Mouse (Mus musculus) adrenal gland (tissue): ENCODE results near the gene Nkapl.
"Not testable (repeated sequence)": the region's sequence is repeated elsewhere in the genome, so short reads cannot be mapped to it uniquely, and the experiment has no call there.

Source experiments
- intact Hi-C: fragments of 180-260 bp; cut with DNase I; formaldehyde crosslinking; loops from one replicate; pipeline ENCODE4 v1.15.1; 2025
- long read RNA-seq, 2 experiments: library from polyadenylated mRNA; unstranded; transcript quantifications; one replicate each; pipeline ENCODE4 v2.0.0; 2020; ENCODE audit warnings: borderline replicate concordance in 1 of 2; ENCODE audit not compliant: insufficient replicate concordance in 1 of 2

Gene Nkapl
- long read RNA-seq, experiment 1, partial matches to known transcripts: 0 of 2 reads
- long read RNA-seq, experiment 1, other reads (novel, unspliced or antisense): 0 of 2 reads
- long read RNA-seq, experiment 2, partial matches to known transcripts: 0 of 3 reads
- long read RNA-seq, experiment 2, other reads (novel, unspliced or antisense): 0 of 3 reads

DNA sequence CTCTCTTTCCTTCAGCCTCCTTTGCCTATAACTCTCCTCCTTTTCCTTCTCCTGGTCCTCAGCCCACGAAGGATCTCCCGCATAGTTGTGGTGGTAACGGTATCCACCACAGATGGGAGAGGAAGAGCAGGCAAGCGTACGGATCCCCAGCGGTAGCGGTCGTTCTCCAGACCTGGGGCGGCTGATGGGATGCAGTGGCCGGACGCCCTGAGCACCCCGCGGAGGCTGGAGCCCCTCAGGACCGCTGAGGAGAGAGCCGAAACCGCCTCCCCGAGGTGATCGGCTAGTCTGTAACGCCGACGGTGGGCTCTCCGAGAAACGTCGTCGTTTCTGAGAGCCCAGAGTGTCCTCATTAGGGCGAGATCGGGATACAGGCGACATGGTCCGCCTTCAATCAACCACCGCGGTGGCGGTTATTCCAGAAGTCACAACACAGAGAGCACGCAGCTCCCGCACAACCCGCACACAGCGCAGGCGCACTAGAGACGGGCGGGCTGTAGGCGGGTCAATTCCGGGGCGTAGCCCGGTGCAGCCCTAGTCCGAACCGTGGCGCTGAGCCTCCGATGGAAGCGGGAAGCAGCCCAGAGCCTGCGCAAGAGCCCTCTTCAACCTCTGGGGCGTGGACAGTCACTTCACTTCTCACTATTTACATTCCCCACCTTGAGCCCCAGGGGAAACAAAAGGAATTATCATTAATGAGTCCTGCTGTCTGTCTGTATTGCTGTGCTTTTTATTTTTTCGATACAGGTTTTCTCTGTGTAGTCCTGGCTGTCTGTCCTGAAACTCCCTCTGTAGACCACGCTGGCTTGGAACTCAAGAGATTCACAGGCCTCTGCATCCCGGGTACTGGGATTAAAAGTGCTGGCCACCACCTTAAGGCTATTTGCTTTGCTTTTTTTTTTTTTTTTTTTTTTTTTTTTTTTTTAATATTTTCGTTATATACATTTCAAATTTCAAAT is at the start of gene Nkapl:
Gene Nkapl, minus strand, starts transcription at position 449 of the 959 bp plus-strand sequence.
- intact Hi-C loops: no loop called here

DNA sequence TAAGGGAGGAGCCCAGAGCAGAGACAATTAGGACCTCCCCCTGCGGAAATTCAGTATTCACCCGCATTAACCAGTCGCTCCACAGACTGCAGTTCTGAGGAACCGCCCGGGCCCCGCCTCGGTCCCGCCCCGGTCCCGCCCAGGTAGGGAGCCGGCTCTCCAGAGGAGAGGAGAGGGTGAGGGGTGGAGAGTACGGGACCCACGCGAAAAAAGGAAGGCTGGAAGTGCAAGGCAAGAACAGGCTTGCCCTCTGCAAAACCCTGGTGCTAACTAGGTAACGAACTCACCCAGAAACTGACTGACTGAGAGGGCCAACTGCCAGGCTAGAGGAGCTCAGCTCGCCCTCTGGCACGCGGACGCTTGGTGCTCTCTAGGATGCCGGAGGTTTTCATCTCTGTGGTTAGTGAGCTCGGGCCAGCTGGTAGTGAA is 37.9 kb upstream of the Nkapl start:
- intact Hi-C loops: loop anchor here (5.0 kb wide), 1 partner anchor 144 kb away; the partner anchor contains the start of gene Zscan12

DNA sequence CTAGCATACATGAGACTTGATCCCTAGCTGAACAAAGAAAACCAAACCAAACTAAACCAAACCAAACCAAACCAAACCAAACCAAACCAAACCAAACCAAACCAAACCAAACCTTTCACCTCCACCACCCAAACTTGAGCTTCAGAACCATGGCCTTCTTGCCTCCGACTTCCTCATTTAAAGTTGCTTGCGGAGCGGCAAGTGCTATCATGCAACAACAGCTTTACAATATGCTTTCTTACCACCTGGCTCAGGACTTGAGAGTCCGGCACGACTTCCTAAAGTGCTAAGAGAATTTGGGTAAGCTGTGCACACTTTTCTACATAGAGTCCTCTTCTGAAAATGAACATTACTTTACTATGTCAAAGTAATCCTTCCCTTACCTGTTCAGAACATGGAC is 34.0 kb upstream of the Nkapl start:
- intact Hi-C loops: no loop called here

DNA sequence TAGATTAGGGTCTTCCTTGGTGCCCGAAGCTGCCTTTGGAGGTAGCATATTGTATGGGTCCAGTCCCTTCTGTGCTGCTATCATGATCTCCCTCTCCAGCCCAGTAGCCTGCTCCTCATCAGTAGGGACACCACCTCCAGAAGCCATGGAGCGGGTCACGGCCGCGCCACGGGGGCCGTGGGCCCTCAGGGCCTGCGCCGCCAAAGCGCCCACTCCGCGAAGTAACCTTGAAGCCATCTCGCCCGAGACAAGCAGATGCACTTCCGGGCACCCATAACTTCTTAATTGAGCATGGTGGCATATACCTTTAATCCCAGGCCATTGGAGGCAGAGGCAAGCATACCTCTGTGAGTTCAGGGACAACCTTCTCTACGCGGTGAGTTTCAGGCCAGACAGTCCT is 32.9 kb upstream of the Nkapl start, which contains the start of gene Gm11273:
Gene Gm11273, minus strand, starts transcription at position 237 of the 400 bp plus-strand sequence.
- intact Hi-C loops: not testable (repeated sequence)

DNA sequence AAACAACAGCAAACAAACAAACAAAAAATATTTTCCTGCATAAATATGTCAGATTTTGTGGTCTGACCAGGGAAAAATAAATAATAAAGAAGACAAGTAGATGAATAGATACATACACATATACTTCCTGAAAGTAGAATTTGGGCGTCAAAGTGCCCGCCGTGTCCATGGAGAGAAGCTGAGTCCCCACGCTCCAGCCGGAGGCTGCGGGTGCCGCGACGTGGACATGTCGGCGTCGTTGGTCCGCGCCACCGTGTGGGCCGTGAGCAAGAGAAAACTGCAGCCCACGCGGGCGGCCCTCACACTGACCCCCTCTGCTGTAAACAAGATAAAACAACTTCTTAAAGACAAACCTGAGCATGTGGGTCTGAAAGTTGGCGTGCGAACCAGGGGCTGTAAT is 26.8 kb upstream of the Nkapl start, which contains the start of gene AK157302:
Gene AK157302, plus strand, starts transcription at position 144 of the 400 bp plus-strand sequence.
- intact Hi-C loops: no loop called here

DNA sequence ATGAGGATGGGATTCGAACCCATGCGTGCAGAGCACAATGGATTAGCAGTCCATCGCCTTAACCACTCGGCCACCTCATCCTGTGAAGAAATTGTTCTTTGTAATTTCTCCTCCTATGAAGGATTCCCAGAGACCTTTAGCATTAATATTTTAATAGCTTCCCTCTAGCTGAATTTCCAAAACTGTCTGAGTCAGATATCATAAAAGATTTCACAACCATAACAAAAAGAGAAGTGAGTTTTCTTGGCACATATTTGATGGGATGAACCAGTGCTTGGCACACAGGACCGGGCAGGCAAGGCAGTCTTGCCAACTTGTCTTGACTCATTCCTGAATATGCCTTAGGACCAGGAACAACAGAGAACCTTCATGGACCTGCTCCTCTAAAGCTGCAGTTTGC is 24.5 kb upstream of the Nkapl start:
- intact Hi-C loops: no loop called here

DNA sequence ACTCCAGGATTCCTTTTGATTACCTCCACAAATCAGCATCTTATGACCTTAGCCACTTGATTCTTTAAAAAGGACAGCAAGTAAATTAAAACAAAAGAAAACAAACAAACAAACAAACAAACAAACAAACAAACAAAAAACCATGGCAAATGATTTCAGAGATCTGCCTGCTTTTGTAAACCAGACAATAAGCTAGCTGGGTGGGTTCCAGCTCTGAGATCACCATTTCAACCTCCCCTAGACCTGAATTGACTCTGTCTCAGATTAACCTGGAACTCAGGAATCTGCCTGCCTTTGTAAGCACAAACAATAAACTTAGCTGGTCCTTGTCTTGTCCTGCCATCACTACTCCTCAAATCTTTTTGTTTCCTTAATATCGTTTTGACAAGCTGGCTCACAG is 18.6 kb upstream of the Nkapl start:
- intact Hi-C loops: no loop called here

DNA sequence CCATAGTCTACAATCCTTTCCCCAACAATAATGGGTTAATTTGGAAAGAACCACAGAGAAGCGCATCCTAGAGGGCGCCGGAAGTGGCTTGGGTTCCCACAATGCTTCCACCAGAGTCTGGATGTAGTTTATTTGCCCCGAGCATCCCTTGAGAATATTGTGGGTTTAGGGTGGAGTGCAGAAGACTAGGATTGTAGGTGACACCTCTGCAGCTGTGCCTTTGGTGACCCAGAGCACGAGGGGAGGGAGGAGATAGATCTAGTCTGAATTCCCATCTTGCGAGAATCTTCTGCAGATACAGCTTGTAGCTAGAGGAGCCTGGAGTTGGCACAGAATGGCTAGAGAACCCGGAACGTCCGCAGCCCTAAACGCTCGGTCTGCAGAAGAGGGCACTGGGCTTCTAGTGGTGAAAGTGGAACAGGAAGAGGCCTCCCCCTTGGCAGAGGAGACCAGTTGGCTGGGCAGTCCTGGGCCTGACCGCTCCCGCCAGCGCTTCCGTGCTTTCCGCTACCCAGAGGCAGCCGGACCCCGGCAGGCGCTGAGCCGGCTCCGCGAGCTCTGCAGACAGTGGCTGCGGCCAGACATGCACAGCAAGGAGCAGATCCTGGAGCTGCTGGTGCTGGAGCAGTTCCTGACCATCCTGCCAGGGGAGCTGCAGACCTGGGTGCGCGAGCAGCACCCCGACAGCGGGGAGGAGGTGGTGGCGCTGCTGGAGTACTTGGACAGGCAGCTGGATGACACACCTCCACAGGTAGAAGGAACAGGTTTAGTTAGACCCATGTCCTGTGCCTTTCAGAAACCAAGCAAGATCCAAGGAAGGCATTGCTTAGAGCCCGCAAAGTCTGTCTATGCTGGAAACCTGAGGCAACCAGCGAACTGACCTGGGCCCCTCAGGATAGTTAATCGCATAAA is 10.7 kb upstream of the Nkapl start, which contains the start of the genes Zkscan4 and Gm10065:
Gene Zkscan4, plus strand, starts transcription at position 149 of the 912 bp plus-strand sequence.
Gene Gm10065, minus strand, starts transcription at position 683 of the 912 bp plus-strand sequence.
- intact Hi-C loops: loop anchor here (5.0 kb wide), 1 partner anchor 53 kb away; the partner anchor contains the start of gene Zkscan8

DNA sequence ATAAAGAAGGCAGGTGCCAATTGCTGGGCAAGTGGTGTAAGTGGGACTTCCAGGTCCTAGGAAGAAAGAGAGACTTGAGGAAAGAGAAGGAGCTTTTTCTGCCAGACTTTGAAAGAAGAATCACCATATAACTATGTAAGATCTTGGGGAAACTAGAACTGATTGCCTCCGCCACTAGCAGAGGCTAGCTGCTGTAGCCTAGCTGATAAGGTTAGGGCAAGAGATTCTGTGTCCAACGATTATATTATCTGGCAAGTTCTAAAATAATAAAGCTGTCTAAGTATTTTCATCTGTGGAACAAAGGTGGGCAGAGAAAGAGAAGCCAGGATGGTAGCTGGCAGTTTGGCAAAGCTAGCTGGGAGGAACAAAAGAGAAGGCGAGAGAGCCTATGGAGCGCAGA is 4.1 kb upstream of the Nkapl start:
- intact Hi-C loops: no loop called here

DNA sequence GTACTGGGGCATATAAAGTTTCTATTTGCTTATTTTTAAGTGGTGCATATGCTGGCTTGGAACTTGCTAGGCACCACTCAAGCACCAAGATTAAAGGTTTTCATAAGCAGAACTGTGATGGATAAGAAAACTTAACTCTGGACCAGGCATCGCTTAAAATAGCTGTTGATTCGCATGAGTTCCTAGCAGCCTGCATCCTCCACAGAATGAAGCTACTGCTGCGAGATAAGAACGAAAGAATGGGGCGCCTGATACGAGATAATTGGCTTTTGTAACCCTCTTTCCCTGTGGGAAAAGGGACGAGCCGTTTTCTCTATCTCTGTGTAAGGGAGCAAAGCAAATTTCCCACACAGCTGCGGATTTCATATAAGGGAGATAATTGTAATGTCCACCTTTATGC is 788 bp upstream of the Nkapl start:
- intact Hi-C loops: no loop called here

DNA sequence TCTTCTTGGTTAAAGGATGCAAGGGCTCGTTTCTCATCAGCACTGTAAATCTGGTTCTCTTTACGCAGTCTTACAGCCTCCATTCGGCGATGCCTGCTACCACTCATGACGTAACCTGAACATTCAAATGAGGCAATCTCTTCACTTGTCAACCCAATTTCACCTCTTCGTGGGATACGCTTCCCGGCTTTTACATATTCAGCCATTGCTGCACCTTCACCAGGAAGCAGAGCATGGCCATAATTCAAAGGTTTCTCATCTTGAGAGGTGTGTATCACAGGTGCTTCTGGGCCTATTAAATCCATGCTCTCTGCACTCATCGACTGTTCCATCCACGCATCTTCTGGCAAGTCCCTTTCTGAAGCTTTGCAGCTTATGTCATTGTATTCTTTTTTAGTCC is 973 bp downstream of the Nkapl start:
- intact Hi-C loops: no loop called here

DNA sequence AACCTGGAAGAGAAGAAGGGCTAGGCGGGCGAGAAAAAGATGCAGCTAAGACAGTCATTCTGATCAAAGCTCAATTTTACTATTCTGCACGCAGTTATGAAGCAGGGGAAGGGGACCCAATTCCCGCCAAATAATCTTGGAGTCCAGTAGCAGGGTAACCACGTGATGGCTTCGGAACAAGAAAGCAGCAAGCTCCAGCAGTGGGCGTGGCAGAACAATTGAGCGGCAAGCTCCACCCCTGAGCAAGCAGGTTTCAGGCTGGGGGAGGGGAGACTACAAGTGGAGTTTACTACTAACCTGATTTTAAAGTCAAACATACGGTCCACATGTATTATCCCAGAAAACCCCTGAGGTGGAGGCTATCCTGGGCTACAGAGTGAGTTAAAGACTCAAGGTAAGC is 5.8 kb downstream of the Nkapl start:
- intact Hi-C loops: not testable (repeated sequence)

DNA sequence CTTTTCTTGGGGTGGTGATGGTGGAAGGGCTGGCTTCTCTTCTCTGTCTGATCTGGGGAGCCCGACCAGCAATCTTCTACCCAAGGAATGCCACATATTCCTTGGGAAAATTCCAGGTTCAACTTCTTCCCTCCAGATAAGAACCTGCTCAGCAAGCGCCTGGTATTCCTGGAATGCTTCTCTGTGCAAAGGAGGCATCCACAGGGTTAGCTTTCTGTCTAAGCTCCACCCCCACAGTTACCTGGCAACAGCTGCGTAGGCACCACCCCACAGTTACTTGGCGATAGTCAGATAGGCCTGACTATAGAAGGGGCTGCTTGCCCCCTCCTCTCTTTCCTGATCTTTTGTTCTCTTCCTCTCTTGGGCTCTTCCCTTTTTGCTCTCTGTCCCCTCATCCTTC is 12.0 kb downstream of the Nkapl start:
- intact Hi-C loops: no loop called here

DNA sequence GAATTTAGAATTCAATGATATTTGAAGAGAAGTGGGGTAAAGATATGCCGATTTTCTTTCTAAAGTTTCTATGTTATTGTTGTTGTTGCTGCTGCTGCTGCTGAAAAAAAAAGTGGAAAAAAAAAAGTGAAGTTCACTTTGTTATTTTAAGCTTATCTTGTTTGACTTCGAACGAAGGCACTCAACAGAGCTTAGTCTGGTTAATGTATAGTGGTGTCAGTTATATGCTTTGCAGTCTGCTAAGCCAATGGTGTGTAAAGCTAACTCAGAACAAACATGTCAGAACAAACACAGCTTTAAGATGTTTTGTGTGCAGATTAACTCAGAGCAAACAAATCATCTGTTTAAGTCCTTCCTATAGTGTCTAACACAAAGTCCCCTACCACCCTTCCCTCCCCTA is 14.2 kb downstream of the Nkapl start:
- intact Hi-C loops: loop anchor here (5.0 kb wide), 2 partner anchors 52 to 92 kb away; partner anchors contain the start of genes Zkscan3 and Zscan12

DNA sequence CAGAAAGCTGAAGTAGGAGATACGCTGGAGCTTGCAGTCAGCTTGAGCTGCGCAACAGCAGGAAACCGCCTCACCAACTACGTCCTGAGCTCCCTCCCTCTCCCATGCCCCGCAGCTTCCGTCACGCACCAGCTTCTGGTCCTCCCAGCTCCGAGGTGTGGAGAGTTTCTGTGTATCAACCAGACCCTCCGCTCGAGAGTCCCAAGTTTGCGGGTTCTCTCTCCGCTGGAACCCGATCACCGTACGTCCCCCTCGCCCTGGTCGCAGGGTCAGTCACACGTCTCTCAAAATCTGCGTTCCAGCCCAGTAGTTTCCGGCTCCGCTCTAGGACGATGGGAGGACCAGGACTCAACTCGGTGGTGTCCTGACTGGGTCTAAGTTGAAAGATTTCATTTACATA is 14.9 kb downstream of the Nkapl start, which contains the start of gene Zscan26:
Gene Zscan26, minus strand, starts transcription at position 282 of the 400 bp plus-strand sequence.
- intact Hi-C loops: loop anchor here (5.0 kb wide), 2 partner anchors 51 to 91 kb away; partner anchors contain the start of genes Zkscan3 and Zscan12

DNA sequence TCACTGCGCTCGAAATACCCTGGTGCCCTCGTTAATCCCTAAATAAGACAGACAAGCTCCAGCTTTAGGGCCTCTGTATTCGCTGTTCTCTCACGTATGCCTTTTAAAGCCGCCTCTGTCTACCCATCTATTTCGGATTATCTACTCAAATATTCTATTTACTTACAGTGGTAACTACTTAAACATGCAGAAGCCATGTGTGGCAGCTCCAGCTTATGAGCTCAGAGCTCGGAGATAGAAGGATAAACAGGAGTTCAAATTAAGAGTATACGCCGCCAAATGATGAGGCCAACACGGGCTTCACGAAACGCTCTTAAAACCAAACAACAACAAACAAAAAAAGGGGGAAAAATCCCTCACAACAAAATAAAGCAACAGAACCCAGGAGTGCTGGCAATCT is 15.3 kb downstream of the Nkapl start:
- intact Hi-C loops: loop anchor here (5.0 kb wide), 2 partner anchors 51 to 91 kb away; partner anchors contain the start of genes Zkscan3 and Zscan12

DNA sequence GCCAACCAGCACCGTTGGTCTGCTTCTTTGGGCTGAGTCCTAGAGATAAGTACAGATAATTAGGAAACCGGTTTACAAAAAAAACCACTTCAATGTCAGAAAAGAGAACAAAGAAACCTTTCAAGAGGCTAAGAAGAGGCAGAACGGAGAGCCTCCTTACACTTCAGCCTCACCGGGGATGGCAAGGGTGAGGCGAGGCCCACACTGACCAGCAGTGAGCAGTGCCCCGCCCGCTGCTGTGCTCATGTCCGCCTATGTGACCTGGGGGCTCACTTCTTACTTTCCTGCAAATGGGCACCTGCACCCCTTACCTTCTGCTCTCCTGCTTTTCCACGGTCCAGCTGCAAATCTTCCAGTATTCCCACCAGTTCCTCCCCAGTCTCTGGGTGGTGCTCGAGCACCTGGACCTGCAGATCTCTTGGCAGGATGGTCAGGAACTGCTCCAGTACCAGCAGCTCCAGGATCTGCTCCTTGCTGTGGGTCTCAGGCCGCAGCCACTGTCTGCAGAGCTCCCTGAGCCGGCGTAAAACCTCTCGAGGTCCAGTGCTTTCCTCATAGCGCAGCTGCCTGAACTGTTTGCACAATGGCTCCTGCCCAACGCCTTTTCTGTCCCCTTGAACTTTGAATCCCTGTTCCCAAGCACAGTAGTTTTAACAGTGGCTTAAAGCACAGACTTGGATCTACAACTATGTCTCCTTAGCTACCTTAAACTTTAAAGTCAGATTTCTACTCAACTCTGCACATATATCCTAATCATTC is 20.3 kb downstream of the Nkapl start:
- intact Hi-C loops: no loop called here

DNA sequence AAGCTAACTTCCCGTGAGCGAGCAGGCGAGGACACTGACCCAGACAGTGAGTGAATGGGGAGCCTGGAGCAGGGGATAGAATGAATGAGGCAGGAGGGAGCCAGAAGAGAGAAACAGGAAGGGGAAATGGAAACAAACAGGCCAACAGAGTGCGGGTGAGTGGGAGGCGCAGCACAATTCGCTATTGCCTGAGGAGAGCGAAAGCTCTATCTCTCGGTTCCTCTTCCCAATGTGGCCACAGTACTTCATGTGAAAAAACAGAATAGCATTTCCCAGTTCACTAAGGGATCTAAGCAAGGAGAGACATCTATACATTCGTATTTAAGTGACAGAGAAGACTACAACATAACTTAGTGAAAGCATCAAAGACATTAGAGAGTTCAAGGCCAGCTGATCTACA is 21.5 kb downstream of the Nkapl start:
- intact Hi-C loops: no loop called here

DNA sequence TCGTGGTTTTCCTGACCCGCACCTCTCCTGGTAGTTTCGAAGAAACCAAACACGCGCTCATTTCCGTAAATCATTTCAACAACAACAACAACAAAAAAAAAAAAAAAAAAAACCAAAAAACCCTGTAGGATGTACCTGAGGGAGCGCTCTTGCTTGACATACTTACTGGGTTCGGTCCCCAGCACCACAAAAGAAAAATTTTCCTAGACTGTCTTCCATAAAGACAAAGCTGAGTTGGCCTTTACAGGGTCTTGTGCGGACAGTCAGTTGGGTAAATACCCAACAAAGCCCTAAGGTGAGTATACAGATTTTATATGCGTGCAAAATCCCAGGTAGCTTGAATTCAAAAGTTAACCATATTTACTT is 27.1 kb downstream of the Nkapl start:
- intact Hi-C loops: no loop called here
